Mouse (Mus musculus) v-Abl transformed pro-B cells (cell line): ENCODE results near the gene 1190005I06Rik.

Experiments used
- in situ Hi-C, 2 experiments: fragments of 400-800 bp; cut with MboI; formaldehyde crosslinking; loops; one replicate each; pipeline ENCODE4 v1.15.1; 2025; ENCODE audit not compliant: unreplicated experiment in 2 of 2

1190005I06Rik gene

GRCm38 (mm10) chr8:120630848-120631247 lies 16.6 kb downstream of the 1190005I06Rik start:
- in situ Hi-C loops = no loop called here

GRCm38 (mm10) chr8:120630031-120630430 lies 17.4 kb downstream of the 1190005I06Rik start:
- in situ Hi-C loops = no loop called here

- in situ Hi-C loops = no loop called here
These were observed 20.1 kb downstream of the 1190005I06Rik start for GRCm38 (mm10) chr8:120627298-120627697.

GRCm38 (mm10) chr8:120626461-120626860 lies 21.0 kb downstream of the 1190005I06Rik start:
- in situ Hi-C loops = no loop called here

- in situ Hi-C loops = loop anchor here in 1 of 2 experiments (25.0 kb wide), 1 partner anchor 661 kb away; no protein-coding TSS in a partner anchor
These were observed 23.8 kb downstream of the 1190005I06Rik start for GRCm38 (mm10) chr8:120623608-120624007.

DNA sequence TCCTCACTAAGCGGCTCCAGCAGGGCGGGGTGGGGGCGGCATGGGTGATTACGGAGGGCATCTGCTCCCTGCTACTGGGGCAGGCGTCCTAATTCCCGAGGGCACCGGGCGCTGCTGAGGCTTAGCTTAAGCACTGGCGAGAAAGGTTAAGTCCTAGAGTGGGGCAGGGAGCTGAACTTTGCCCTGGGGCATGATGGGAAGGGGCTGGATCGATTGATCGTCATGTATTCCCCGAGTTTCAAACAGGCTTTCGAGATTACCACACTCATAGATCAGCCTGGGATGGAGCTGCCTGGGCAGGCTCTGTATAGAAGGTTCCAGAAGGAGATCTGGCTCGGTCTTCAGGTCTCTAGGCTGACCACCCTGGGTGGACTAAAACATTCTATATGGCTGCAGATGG lies 25.3 kb downstream of the 1190005I06Rik start:
- in situ Hi-C loops = loop anchor here in 1 of 2 experiments (25.0 kb wide), 1 partner anchor 660 kb away; no protein-coding TSS in a partner anchor

- in situ Hi-C loops = loop anchor here in 1 of 2 experiments (25.0 kb wide), 1 partner anchor 658 kb away; no protein-coding TSS in a partner anchor
These were observed 27.0 kb downstream of the 1190005I06Rik start for GRCm38 (mm10) chr8:120620441-120620840.

DNA sequence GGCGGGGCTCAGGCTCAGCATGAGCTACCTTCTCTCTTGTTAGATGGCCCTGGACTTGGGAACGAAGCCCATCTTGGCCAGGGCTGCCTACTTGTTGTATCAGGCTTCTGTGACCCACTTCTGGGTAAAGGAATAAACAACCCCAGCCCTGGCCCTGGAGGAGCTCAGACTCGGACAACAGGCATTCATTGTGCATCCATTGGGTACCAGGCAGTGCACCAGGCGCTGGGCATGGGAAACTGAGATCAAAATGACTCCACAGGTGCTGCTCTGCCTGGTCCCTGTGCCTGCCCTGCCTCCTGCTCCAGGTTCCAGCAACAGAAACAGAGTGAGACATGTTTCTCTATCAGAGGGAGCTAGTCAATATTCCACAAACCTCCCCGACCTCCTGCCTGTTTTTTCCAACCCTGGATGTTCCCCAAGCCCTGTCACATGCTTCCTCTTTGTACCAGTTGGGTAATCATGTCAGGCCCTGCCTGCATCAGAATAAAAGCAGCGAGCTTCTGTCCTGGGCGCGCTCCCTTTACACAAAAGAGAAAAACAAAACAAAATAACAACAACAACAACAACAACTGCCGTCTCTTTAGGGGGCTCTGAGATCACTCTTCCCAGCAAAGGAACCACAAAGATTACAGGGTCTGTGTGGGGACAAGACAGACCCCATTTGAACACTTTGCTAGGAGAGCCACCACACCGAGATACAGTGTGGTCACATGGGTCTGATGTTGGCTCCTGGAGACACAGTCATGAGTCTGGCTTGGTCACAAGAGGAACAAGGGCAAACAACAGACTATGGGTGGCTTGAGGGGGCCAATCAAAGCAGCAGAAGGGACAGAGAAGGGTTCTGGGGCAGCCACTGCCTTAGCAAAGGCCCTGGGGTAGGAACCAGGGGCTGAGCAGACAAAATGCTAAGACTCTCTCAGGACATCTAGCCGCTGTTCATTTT lies 27.9 kb downstream of the 1190005I06Rik start:
- in situ Hi-C loops = loop anchor here in 1 of 2 experiments (25.0 kb wide), 1 partner anchor 657 kb away; no protein-coding TSS in a partner anchor

GRCm38 (mm10) chr8:120618110-120618509 lies 29.3 kb downstream of the 1190005I06Rik start:
- in situ Hi-C loops = loop anchor here in 1 of 2 experiments (25.0 kb wide), 1 partner anchor 656 kb away; no protein-coding TSS in a partner anchor

- in situ Hi-C loops = loop anchor here in 1 of 2 experiments (25.0 kb wide), 1 partner anchor 655 kb away; no protein-coding TSS in a partner anchor
These were observed 30.5 kb downstream of the 1190005I06Rik start for GRCm38 (mm10) chr8:120616663-120617626.

- in situ Hi-C loops = loop anchor here (5.0 to 25.0 kb wide), 4 partner anchors 292 to 652 kb away; no protein-coding TSS in a partner anchor
These were observed 32.9 kb downstream of the 1190005I06Rik start for GRCm38 (mm10) chr8:120614491-120614890.

- in situ Hi-C loops = loop anchor here (5.0 to 25.0 kb wide), 4 partner anchors 289 to 649 kb away; no protein-coding TSS in a partner anchor
These were observed 36.6 kb downstream of the 1190005I06Rik start for GRCm38 (mm10) chr8:120610824-120611223.

GRCm38 (mm10) chr8:120607885-120608284 lies 39.5 kb downstream of the 1190005I06Rik start:
- in situ Hi-C loops = loop anchor here in 1 of 2 experiments (25.0 kb wide), 1 partner anchor 646 kb away; no protein-coding TSS in a partner anchor

- in situ Hi-C loops = loop anchor here in 1 of 2 experiments (25.0 kb wide), 1 partner anchor 645 kb away; no protein-coding TSS in a partner anchor
These were observed 40.0 kb downstream of the 1190005I06Rik start for GRCm38 (mm10) chr8:120607460-120607859.

GRCm38 (mm10) chr8:120602672-120603071 lies 44.8 kb downstream of the 1190005I06Rik start:
- in situ Hi-C loops = loop anchor here in 1 of 2 experiments (25.0 kb wide), 1 partner anchor 640 kb away; no protein-coding TSS in a partner anchor

GRCm38 (mm10) chr8:120599504-120599903 lies 47.9 kb downstream of the 1190005I06Rik start:
- in situ Hi-C loops = loop anchor here (5.0 to 10.0 kb wide), 3 partner anchors 65 to 195 kb away; no protein-coding TSS in a partner anchor

DNA sequence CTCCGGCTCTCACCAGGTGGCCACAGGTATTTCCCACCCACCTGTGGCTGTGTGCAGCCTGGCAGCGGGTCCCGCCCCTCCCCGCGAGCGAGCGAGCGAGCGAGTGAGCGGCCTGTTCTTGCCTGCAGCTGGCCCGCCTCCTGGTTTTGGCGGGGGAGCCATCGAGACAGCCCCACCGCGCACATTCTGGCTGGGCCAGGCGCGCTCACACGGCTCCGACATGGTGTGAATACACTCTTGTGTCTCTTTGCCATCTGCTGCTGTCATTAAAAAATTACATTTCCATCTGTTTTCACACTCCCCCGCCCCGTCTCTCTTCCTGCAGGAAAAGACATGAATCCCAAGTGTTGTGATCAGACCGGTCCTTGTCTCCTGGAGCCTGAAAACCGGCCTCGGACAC lies 48.9 kb downstream of the 1190005I06Rik start:
- in situ Hi-C loops = loop anchor here (5.0 to 10.0 kb wide), 3 partner anchors 64 to 194 kb away; no protein-coding TSS in a partner anchor

DNA sequence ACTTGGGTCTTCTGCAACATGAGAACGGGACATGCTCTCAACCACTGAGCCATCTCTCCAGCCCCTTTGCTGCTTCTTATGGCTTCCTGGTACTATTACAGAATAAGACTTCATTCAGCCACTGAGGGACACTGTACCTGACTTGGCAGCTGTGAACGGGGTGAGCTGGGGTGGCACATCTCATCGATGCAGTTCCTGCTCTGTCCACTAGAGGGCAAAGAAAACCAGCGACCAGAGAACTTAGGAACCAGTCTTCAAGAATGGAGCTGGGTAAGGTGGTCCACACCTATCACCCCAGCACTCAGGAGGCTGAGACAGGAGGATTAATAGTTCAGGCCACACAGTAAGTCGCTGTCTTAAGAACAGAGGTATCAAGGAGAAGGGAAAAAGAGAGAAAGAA lies 51.5 kb downstream of the 1190005I06Rik start:
- in situ Hi-C loops = loop anchor here (5.0 to 10.0 kb wide), 3 partner anchors 61 to 191 kb away; no protein-coding TSS in a partner anchor

DNA sequence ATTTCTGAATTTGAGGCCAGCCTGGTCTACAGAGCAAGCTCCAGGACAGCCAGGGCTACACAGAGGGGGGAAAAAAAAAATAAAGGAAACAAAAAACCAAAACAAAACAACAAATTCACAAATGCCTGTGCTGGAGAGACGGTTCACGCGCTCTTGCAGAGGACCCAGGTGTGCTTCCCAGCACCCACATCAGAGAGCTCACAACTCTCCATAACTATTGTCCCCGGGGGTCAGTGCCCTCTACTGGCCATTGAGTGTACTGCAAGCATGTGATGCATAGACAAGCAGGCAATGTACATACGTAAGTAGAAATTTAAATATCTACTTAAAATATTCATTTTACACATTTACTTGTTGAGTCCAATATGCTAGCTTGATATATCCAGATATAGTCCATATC lies 52.9 kb downstream of the 1190005I06Rik start:
- in situ Hi-C loops = loop anchor here in 1 of 2 experiments (10.0 kb wide), 2 partner anchors 60 to 190 kb away; no protein-coding TSS in a partner anchor
